Mouse (Mus musculus) gastrocnemius, postnatal 25 days (tissue): ENCODE measurements around the gene Fam20a. TPM values are rescaled to one million over a fixed set of nuclear protein-coding genes. Genes with fewer than 3 reads are reported as not detected.

Experiments
- DNase-seq: peaks from one replicate; pipeline ENCODE4 v3.0.0; 2022
- total RNA-seq, 2 experiments: library from RNA; stranded (reverse); gene quantifications; 1 replicate in 1 of 2; 2 replicates in 1 of 2; pipeline ENCODE4 v1.2.3; 2021

Gene Fam20a
- total RNA-seq, 2 experiments from 2014 or later = 2.1 to 3.0 TPM

DNA sequence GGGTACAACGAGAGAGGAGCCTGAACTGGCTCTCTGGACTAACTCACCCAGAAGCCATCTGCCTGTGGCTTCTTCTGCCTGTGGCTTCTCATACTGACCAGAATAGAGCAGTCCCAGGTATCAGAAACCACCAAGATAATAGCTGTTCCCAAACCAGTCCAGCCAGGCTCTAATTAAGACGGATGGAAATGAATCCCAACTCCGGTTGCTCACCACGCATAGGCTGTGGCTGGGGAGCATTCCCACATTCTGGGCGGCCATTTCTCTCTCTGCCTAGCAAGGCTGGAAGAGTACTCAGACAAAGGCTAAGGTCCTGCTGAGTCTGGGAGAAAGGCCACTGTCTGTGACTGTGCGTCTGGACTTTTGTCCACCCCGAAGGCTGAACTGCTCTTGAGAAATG is 5.1 kb downstream of the Fam20a start:
- no peak for DNase-seq

DNA sequence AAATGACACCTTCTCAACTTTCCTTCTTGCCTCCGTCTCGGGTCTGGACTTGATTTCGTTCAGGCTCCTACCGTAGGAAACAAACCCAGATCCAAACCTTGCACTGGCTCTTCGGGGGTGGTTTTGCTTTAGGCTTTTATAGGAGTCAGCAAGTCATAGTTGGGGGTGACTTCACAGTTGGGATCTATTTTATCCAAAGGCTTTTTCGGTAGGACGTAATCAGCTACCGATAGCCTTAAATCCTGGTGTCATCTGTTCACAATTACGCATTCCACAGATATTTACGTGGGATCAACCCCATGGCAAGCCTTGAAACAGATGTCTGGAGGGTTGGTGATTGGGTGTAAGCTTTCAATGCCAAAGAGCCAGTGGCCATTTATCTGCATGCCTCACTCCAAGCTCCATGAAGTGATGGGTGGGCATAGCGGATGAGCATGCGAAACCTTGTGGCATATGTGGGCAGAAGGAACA is 6.7 kb downstream of the Fam20a start:
- DNase-seq = no peak

DNA sequence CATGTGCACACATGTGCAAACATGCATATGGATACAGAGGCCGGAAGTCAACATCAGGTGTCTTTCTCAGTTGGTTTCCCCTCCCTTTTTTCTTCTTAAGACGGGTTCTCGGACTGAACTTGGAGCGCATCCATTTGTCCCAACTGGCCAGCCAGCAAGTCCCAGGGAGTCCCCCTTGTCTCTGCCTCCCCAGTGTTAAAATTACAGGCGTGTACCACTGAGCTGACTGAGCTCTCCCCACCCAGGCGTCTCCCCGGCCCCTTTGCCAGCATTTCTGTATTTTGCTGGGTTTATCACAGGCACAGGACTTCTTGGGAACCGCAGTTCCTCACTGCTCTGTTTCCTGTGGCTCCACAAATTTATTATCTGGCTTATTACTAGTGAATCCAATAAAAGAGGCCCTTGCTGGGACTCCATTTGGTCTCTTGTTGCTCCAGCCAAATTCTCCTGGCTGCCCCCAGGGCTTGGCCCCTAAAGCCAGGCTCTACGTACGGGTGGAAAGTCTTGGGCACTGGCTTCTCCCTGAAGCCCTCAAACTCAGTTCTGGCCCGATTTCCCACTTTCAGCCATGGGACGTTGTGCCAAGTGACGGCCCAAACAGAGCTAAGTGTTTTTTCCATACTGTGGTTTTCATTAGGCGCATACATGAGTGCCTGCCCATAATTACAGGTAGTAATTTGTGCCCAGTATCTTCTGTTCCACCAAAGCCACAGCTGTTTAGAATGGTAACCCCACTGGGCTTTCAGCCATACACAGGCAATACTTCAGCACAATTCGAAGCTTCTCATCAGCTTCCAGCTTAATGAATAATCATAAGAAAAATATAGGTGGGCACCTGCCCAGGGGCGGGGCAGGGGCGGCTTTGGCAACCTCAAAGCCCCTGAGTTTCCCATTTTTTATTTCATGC is 7.5 kb downstream of the Fam20a start:
- peak; percentile 49 for DNase-seq

DNA sequence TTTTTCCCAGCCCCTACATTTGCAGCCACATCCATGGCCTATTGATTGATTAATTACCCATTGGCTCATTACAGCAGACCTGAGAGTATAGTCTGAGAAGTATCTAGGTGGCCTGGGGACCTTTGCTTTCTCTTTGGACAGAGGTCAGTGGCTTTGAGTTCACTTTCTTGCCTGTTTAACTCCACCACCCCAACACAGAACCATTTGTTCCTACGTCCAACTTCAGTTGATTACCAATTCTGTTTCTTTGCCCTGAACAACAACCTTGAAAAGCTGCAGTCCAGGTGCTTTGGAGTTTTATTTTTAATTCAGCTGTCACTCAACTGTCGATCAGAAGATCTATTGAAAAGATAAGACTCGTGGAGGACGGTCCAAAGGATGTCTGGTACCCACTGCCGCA is 12.6 kb downstream of the Fam20a start:
- no peak for DNase-seq

DNA sequence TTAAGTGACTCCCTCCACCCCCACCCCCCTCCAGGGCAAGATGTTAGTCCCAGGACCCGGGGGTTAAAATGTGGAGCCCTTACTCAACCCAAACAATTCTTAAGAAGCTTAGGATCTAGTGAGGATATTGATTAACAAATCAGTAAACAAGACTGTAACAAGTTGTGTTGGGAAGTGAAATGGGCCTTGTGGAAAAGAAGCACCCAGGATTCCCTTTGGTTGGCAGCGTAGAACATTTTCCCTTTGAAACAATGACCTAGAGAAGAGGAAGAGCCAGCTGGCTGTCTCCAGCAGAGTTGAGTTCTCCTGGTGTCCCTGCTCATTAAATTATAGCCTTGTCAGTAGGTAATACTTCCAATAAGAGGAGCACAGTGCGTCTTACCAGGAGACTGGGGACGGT is 13.3 kb downstream of the Fam20a start:
- no peak for DNase-seq

DNA sequence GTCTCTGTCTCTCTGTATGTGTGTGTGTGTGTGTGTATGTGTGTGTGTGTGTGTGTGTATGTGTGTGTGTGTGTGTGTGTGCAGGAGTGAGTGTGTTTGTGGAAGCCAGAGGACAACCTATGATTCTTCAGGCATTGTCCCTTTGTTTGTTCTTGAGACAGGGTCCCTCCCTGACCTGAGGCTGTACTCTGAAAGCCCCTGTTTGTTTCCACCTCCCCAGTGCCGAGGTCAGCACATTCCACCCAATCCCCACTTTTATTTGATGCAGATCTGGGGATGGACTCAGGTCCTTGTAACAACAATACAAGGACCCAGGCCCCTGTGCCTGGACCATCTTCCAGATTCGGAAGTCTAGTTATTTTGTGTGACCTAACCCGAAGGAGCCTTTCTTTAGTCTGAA is 14.6 kb downstream of the Fam20a start:
- DNase-seq = no peak

DNA sequence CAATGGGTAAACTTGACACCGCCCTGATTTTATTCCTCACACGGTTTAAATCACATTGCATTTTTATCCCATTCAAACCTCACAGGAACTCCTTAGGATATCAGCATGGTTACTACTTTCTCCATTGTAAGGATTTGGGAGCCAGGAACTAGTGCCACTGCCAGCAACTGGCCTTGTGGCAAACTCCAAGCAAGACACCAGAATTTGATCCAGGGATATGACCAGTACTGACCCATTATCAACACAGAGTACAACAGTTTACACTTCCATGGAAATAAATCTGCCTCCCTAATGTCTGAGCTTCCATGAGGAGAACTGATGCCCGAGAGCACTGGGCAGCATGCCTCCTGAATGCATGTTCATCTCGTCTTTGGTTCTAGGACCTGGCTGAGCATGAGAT is 15.5 kb downstream of the Fam20a start:
- no peak for DNase-seq

DNA sequence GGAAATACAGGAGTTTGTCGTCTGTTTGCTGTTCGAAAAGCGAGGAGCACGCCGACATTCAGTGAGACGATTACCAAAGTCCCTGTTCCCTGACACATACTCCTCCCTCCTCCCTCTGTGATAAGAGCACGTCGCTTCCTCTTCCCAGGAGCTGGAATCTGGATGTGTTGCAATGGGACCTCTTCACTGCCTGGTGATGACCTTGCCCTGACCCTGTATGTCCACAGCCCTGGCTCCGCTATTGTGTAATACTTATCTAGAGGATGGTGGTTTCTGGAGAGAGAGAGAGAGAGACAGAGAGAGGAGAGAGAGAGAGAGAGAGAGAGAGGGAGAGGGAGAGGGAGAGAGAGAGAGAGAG is 16.0 kb downstream of the Fam20a start:
- no peak for DNase-seq

DNA sequence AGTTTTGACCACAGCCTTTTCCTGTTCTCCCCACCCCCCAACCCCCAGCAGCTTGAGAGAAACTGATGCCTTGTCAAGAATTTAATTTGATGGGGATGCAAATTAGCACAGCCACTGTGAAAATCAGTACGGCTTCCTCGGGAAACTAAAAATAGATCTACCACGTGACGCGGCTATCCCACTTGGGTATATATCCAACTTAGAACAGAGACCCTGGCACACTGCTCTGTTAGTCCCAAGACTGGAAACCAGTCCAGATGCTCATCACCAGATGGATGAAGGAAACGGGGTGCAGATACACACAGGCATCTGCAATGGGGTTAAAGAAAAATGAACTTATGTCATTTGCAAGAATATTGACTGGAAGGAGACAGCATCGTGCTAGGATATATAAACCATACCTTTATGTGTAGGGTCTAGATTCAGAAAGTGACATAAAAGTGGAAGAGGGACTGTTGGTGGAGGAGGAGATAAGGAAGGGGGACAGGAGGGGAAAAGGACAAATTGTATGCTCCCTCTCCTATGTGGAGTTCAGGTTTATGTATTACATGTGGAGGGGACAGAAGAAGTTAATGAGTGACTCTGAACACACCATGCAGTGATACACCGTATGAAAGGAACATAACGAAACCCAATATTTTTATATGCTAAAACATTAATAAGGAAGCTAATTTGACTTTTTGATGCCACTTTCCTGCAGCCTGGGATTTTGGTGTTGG is 16.6 kb downstream of the Fam20a start:
- DNase-seq = no peak

DNA sequence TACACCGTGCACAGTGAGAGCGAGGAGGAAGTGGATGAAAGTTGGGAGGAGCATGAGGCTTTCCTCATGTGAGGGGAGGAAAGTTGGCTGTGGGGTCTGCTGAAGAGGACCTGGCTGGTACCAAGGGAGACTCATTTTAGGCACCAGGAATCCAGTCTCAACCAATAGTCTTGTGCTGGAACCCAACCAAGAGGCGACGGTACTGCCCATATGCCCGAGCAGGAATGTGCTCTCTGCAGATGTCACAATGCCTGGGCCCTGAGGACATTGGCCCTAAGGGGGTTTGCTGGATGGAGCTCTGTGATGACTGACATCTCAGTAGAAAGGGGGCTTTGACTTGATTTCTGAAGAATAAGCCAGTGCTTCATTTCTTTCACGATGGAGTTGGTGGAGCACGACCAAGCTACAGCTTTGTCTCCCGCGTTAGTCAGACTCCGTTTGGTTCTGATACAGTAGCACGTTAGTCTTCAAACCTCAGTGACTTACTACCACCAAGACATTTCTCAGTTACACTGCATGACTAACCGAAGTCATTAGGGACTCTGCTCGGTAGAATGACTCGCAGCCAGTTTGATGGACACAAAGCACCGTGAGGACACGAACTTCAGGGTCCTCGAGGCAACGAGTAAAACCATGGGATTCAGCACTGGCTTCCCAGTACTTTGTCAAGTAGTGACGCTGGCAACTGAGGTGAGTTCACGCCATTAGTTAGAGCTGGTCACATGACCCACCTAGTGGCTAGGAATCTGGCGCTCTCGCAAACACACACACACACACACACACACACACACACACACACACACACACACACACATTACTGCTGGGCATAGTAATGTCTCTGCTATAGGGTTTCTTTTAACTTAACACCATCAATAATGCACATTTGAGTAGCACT is 17.5 kb downstream of the Fam20a start:
- no peak for DNase-seq

DNA sequence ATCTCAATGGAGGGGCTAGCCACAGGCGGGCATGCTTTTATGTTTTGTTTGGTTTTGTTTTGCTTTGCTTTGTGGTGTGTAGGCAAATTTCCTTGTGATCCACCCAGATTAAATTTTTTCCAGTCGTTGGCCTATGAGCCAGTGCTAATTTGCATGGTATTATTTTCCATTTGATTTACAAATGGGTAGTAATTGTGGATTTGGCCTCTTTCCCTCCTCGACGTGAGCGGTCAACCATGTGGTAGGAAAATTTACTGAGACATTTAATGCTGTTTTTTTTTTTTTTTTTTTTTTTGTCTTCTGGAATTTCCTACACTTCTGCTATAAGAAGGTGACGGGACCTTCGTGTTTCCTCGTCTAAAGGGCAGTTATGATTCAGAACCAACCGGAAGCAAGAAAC is 18.2 kb downstream of the Fam20a start:
- no peak for DNase-seq

DNA sequence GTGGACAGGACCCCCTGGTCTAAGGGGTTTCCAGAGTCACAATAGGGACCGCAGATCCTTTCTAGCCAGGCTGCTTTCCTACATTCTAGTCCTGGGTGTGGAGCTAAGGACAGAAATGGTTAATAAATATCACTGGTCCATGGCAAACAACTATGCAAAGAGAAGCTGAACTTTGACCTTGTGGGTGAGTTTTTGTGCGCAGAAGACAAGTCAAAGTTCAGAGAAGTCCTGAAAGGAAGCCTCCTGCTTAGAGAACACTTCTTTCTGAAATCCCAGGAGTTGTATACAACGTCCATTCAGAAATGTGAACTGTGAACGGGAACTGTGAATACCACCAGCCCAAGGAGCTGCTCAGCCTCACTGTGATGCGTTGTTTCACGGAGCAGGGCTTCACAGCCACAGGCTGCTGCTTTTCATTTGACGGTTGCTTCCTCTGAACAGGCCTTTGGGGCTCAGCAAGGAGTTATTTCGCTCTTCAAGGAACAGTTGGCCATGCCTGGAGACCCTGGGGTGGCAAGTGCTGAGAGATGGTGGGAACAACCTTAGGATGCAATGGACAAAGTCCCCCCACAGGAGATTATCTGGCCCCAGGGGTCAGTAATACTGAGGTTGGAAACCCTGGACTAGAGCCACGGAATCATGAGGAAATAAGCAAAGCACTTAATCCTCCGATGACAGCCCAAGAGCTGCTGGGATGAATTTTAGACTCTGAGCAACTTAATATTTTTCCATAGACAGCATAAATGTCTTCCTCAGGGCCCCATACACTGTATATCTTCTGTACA is 19.9 kb downstream of the Fam20a start:
- DNase-seq = no peak

DNA sequence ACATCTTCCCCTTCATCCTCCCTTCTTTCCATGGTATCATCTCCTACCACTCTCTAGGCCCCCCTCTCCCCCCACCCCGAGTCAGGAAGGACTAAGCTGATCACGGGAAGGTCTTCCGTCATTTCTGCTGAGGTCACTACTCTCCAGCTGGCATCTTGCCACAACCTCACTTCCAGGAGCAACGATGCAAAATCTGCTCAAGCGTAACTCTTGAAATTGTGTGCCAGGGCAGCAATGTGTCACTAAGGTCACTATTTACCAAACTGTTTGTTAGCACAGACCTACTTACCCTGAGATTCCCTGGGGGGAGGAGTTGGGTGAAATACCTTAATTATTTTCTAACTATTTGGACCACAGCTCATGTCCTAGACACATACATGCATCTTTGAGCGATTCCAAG is 21.3 kb downstream of the Fam20a start:
- no peak for DNase-seq

DNA sequence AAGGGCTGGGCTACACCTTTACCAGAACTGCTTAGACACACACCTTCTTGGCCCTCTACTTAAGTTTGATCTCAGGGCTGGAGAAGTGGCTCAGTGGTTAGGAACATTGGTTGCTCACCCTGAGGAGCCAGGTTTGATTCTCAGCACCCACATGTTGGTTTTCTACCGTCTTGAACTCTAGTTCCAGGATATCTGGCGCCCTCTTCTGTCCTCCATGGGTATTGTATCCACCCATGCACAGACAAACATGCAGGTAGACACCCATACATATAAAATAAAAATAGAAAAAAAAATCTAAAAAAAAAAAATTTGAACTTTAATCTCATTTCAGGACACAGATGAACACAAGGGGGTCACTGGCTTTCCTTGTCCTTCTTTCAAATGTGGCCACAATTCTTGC is 22.3 kb downstream of the Fam20a start:
- DNase-seq = no peak

DNA sequence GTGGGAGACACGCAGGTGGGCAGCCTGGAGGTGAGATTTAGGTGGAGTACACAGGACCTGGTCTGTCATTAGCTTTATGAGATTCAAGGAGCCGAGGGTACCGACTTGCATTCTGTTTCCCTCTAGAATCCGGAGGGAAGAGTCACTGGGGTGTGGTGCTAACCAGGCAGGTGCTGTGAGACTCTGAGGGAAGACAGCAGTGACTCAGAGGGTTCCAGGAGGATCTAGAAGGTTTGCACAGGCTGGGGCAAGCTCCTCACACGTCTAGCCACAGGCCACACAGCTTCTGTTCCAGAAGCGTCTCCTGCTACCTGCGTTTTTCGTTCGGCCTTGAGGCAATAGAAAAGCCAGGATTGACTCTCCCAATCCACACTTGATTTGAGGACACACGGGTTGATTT is 23.3 kb downstream of the Fam20a start:
- DNase-seq = no peak

DNA sequence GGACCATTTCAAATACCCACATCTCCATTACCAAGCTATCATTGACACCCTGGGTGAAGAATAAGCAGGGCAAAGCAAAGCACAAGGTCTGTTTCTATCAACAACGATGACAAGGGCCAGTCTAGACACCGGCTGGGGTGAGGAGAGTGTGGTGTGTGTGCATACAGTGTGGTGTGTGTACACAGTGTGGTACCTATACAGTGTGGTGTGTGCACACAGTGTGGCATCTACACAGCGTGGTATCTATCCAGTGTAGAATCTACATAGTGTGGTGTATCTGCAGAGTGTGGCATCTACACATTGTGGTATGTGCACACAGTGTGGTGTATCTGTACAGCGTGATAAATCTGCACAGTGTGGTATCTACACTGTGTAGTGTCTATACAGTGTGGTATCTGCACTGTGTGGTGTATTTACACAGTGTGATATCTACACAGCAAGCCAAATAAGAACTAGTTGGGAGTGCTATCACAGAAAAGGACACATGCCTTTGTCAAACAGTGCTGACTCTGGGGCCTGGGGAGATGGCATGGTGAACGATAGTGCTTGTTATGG is 24.9 kb downstream of the Fam20a start:
- no peak for DNase-seq

DNA sequence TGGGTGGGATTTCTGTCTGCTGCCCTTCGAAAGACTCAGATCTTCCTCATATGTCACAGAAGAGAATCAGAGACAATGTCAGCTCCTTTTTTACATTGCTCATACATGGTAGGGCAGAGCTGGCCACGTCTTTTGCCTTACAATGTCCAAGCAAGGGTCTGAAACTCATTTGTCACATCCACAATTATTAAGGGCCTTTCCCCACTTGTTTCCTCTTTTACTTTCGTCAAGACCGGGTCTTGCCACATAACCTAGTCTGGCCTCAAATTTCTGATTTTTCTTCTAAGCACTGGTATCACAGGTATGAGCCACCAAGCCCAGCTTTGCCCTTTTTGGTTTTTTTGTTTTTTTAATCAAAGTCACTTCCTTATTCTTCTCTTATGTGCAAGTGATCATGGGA is 25.6 kb downstream of the Fam20a start:
- DNase-seq = no peak

DNA sequence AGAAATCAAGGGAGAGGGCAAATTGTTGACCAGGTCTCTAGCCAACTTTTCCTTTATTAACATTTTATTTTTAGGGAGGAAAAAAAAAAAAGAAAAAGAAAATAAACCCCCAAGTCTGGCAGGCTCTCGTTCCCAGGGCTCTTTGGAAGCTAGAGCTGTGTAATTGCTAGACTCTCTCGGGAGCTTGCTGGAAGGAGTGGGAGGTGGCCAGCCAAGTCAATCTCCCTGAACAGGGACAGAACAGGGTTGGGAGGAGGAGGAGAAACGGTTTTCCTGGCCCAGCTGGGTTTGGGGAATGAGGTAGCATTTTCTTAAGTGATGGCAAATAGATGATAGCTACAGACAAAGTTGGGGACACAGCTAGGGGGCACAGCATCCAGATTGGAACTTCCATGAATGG is 29.3 kb downstream of the Fam20a start:
- peak; percentile 73 for DNase-seq

DNA sequence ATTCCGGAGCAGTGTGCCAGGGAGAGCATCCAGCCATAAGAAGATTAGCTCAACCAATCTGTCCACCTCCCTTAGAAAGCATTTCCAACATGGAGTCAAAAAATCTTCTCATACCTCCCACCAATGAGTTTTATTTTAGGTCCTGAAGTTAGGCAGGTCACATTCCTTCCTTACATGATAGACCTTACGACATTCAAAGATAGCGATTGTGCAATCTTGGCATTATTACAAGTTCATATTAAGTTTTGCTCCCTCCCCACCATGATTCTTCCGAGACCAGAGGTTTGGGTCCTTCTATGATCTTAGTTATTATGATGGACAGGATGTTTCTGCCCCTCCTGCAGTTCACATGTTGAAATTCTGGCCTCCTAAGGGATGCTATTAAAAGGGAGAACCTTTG is 32.5 kb downstream of the Fam20a start:
- DNase-seq = no peak

DNA sequence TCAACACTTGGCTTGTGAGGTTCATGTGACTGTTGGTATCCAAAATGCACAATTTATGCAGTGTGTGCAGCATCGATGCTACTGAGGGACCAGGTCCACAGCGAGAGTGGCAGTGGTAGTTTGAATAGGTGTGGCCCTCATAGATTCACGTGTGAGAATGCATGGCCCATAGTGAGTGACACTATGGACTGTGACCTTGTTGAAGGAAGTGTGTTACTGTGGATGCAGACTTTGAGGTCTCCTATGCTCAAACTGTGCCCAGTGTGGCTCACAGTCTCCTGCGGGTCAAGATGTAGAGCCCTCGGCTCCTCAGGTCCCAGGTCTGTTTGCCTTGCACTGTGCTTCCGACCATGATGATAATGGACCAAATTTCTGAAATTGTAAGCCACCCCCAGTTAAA is 39.9 kb downstream of the Fam20a start:
- no peak for DNase-seq

DNA sequence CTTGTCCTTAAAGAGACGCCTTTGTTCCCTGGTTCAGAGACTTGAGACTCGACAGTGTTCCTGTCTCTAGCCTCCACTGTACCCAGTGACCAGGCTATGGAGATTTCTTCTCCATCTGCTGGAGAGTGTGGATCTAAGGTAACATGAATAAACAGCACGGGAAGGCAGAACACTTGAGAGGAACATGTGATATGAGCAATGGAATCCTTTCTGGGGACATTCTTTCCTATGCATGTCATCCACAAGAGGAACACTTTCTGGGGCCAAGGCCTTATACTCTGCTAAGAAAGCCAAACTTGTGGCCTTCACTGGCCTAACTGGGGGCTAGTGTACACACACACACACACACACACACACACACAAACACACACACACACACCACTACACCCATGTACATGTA is 40.5 kb downstream of the Fam20a start:
- DNase-seq = no peak

DNA sequence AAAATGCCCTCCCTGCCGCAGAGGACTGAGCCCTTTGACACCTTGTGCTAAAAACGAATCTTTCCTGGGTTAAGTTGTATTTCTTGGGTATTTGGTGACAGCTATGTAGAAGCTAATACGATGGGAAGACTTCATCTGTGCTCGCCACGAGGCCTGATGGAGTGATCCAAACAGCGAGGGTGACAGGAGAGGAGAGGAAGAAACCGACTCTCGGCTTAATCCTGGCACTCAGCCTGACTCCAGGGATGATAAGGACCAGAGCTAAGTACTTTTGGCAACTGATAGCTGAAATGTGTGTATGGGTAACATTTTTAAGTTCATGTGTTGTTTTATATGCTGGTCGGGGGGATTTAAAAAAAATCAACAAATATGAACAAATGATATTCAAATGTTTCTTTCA is 41.1 kb downstream of the Fam20a start:
- DNase-seq = no peak
